Mouse (Mus musculus): ENCODE measurements around the gene Dgkg. TPM values are rescaled to one million over a fixed set of nuclear protein-coding genes. Genes with fewer than 3 reads are reported as not detected.

Gene Dgkg
- polyA plus RNA-seq, 1 experiment from 2014 or later = 3.5 TPM

GRCm38 (mm10) chr16:22593907-22594306, 63.1 kb downstream of the Dgkg start:
- no peaks in the 10 kb centered on the region for H3K36me3 ChIP-seq (ENCODE audit: control insufficient read depth, insufficient read depth)
- WGBS = 91% methylated on average over 2 of the region's 2 CpGs
- no peak overlapping the region for H3K4me3 ChIP-seq (ENCODE audit: low read depth, low read length)
- peak; percentile 59 for TF ChIP-seq CTCF (IDR thresholded peaks at IDR 0.05; ENCODE audit: low read depth)
- ATAC-seq = no peak
- no peaks in the 10 kb centered on the region for H3K4me1 ChIP-seq (replicated peaks; ENCODE audit: control insufficient read depth, insufficient read depth, low read length)
- H3K27me3 ChIP-seq (replicated peaks; ENCODE audit: control insufficient read depth, insufficient read depth, low read length) = no peaks in the 10 kb centered on the region
- H3K4me2 ChIP-seq (replicated peaks; ENCODE audit: low read depth) = no peak overlapping the region
- H3K9ac ChIP-seq (ENCODE audit: low read depth, low read length) = no peak overlapping the region
- no peaks in the 10 kb centered on the region for H3K9me3 ChIP-seq (ENCODE audit: control insufficient read depth)
- H3K27ac ChIP-seq (ENCODE audit: low read depth, low read length) = no peak overlapping the region

GRCm38 (mm10) chr16:22589619-22590018, 67.4 kb downstream of the Dgkg start:
- Histone ChIP-seq H3K27ac (ENCODE audit: low read depth, low read length) (no peak overlapping the region), H3K4me2 (replicated peaks; ENCODE audit: low read depth) (no peak overlapping the region), H3K9ac (ENCODE audit: low read depth, low read length) (no peak overlapping the region), H3K4me3 (ENCODE audit: low read depth, low read length) (no peak overlapping the region), H3K27me3 (replicated peaks; ENCODE audit: control insufficient read depth, insufficient read depth, low read length) (no peaks in the 10 kb centered on the region), H3K4me1 (replicated peaks; ENCODE audit: control insufficient read depth, insufficient read depth, low read length) (no peaks in the 10 kb centered on the region), H3K36me3 (ENCODE audit: control insufficient read depth, insufficient read depth) (0 out of 2 replicates have a peak, but pooled peaks cover 8% of the 10 kb centered on the region), H3K9me3 (ENCODE audit: control insufficient read depth) (no peaks in the 10 kb centered on the region)
- ATAC-seq = no peak
- TF ChIP-seq CTCF (IDR thresholded peaks at IDR 0.05; ENCODE audit: low read depth) = no peak
- WGBS = 74% methylated on average over 5 of the region's 5 CpGs

GRCm38 (mm10) chr16:22586151-22586836, 70.7 kb downstream of the Dgkg start:
- Histone ChIP-seq H3K4me3 (ENCODE audit: low read depth, low read length) (no peak overlapping the region), H3K27me3 (replicated peaks; ENCODE audit: control insufficient read depth, insufficient read depth, low read length) (no peaks in the 10 kb centered on the region), H3K9me3 (ENCODE audit: control insufficient read depth) (no peaks in the 10 kb centered on the region), H3K4me1 (replicated peaks; ENCODE audit: control insufficient read depth, insufficient read depth, low read length) (no peaks in the 10 kb centered on the region), H3K36me3 (ENCODE audit: control insufficient read depth, insufficient read depth) (0 out of 2 replicates have a peak, but pooled peaks cover 8% of the 10 kb centered on the region), H3K9ac (ENCODE audit: low read depth, low read length) (no peak overlapping the region), H3K27ac (ENCODE audit: low read depth, low read length) (no peak overlapping the region), H3K4me2 (replicated peaks; ENCODE audit: low read depth) (no peak overlapping the region)
- 0 out of 2 replicates have a peak, but pooled peaks have one; percentile 7 for TF ChIP-seq CTCF (IDR thresholded peaks at IDR 0.05; ENCODE audit: low read depth)
- 78% methylated on average over 11 of the region's 11 CpGs for WGBS
- ATAC-seq = no peak

DNA sequence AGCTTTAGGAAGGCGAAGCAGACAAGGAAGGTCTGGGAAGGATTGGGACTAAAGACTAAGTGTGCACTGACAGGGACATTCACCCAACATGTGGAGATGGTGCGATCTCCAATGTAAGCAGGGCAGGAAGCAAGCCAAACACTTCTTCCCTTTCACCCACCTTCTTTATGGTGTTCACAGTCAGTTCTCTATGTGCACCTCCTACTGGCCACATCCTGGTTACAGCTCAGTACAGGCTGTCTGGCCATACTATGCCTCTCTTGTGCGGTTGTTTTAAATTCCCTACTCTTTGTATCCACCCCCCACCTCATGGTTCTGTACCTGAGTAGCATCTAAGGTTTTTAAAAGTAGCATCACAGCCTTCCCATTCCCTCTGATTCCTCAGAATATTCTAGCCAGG, 71.5 kb downstream of the Dgkg start:
- no peak overlapping the region for H3K9ac ChIP-seq (ENCODE audit: low read depth, low read length)
- no peaks in the 10 kb centered on the region for H3K4me1 ChIP-seq (replicated peaks; ENCODE audit: control insufficient read depth, insufficient read depth, low read length)
- H3K27ac ChIP-seq (ENCODE audit: low read depth, low read length) = no peak overlapping the region
- H3K4me2 ChIP-seq (replicated peaks; ENCODE audit: low read depth) = no peak overlapping the region
- H3K27me3 ChIP-seq (replicated peaks; ENCODE audit: control insufficient read depth, insufficient read depth, low read length) = no peaks in the 10 kb centered on the region
- H3K4me3 ChIP-seq (ENCODE audit: low read depth, low read length) = no peak overlapping the region
- 0 out of 2 replicates have a peak, but pooled peaks cover 8% of the 10 kb centered on the region for H3K36me3 ChIP-seq (ENCODE audit: control insufficient read depth, insufficient read depth)
- TF ChIP-seq CTCF (IDR thresholded peaks at IDR 0.05; ENCODE audit: low read depth) = no peak
- H3K9me3 ChIP-seq (ENCODE audit: control insufficient read depth) = no peaks in the 10 kb centered on the region
- ATAC-seq = no peak
- WGBS = 95% methylated on average over 3 of the region's 3 CpGs

DNA sequence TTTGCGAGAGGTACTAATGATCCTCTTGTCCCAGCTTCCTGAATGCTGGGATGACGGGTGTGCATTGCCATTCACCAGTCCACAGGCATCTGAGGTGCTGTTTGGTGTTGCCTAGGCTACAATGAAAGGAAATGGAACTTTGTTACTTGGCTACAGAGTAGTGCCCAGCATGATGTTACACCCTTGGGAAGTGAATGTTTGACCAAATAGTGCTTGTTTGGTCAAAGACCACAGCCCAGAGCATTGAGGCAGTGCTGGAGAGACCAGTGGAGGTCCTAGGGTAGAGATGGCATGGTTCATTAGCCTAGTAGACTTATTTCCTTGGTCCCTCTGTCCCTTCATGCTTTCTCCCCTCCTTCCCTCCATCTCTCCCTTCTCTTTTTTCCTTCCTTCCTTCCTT, 73.6 kb downstream of the Dgkg start:
- WGBS = 77% methylated on average over 2 of the region's 2 CpGs
- H3K4me1 ChIP-seq (replicated peaks; ENCODE audit: control insufficient read depth, insufficient read depth, low read length) = no peaks in the 10 kb centered on the region
- no peak overlapping the region for H3K27ac ChIP-seq (ENCODE audit: low read depth, low read length)
- no peak overlapping the region for H3K4me2 ChIP-seq (replicated peaks; ENCODE audit: low read depth)
- H3K9me3 ChIP-seq (ENCODE audit: control insufficient read depth) = no peaks in the 10 kb centered on the region
- H3K27me3 ChIP-seq (replicated peaks; ENCODE audit: control insufficient read depth, insufficient read depth, low read length) = no peaks in the 10 kb centered on the region
- no peak for ATAC-seq
- H3K36me3 ChIP-seq (ENCODE audit: control insufficient read depth, insufficient read depth) = peaks cover 12% of the 10 kb centered on the region; the same call in 1 of the 2 replicates
- no peak for TF ChIP-seq CTCF (IDR thresholded peaks at IDR 0.05; ENCODE audit: low read depth)
- no peak overlapping the region for H3K4me3 ChIP-seq (ENCODE audit: low read depth, low read length)
- no peak overlapping the region for H3K9ac ChIP-seq (ENCODE audit: low read depth, low read length)

DNA sequence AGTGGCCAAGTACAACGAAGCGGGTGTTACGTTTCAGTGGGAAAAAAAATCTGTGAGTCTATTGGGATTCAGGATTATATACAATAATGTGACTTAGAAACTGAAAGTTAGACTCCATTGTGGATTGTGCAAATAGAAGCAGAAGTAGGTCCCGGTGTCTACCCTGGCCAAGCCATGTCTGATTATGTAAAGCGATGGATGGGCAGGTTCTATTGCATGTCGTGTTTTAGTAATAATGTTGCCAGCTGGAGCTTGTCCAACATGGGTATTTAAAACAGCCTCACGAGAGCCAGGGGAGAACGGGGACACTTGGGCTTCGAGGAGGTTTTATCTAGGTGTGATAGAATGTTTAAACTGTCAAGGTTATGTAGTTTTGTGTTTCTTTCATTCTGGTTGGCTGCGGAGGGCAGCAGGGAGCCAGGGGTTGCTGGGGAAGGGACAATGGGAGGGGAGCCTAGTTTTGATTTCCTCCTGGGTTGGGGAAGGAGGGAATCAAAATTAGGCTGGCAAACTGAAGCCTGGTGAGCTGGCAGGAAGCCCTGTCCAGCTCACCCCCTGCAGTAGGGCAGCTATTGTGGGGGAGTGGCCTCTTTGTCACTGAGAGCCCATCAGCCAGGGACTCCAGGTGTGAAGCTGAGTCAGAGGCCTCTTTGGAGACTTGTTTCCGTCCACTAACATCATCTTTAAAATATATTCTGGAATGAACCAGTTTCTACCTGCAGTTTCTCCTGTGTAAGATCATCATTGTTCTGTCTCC, 74.7 kb downstream of the Dgkg start:
- Histone ChIP-seq H3K9ac (ENCODE audit: low read depth, low read length) (no peak overlapping the region), H3K27me3 (replicated peaks; ENCODE audit: control insufficient read depth, insufficient read depth, low read length) (no peaks in the 10 kb centered on the region), H3K4me3 (ENCODE audit: low read depth, low read length) (no peak overlapping the region), H3K9me3 (ENCODE audit: control insufficient read depth) (no peaks in the 10 kb centered on the region), H3K36me3 (ENCODE audit: control insufficient read depth, insufficient read depth) (peaks cover 12% of the 10 kb centered on the region; the same call in 1 of the 2 replicates), H3K4me1 (replicated peaks; ENCODE audit: control insufficient read depth, insufficient read depth, low read length) (no peaks in the 10 kb centered on the region), H3K4me2 (replicated peaks; ENCODE audit: low read depth) (no peak overlapping the region), H3K27ac (ENCODE audit: low read depth, low read length) (no peak overlapping the region)
- ATAC-seq = no peak
- 53% methylated on average over 11 of the region's 11 CpGs for WGBS
- TF ChIP-seq CTCF (IDR thresholded peaks at IDR 0.05; ENCODE audit: low read depth) = no peak

All from intestine, postnatal 0 days (tissue).